Comparison of ENCODE assay signal across 5 mouse cellular contexts in genomic region chr5:97775100-97775499, GRCm38 (mm10).
DNase-seq lines count a peak whose midpoint lies in the region; ATAC-seq lines count a peak whose summit lies in the region.
"Not testable (repeated sequence)": the region's sequence is repeated elsewhere in the genome, so short reads cannot be mapped to it uniquely, and the experiment has no call there.

No protein-coding gene starts in this region.

- ATAC-seq in granulocyte monocyte progenitor cell, adult 5-6 weeks (replicated peaks; ENCODE audit: poor library complexity, severe bottlenecking): peak; percentile 56

- DNase-seq in 416B (ENCODE audit: low read depth) (peak; percentile 11), R1 (ENCODE audit: low read depth, low spot score) (peak; percentile 16)
- DNase-seq in B cell, adult 2 months: peak; percentile 21 to 40
- peak; percentile 61 for DNase-seq in splenic B cell, adult 2 months (ENCODE audit: low read depth, low spot score)

- not testable (repeated sequence) for H3K36me3 ChIP-seq in splenic B cell, adult 2 months (ENCODE audit: control insufficient read depth, insufficient read depth, low read length, poor library complexity, severe bottlenecking)

- H3K27me3 ChIP-seq in splenic B cell, adult 2 months (ENCODE audit: control insufficient read depth, insufficient read depth, low read length, poor library complexity, severe bottlenecking): not testable (repeated sequence)

Comparison
In these comparisons a context has a peak if more than half of its experiments do, and no peak if none do; other contexts are left out.
1. Peak in every context shown above with its lines: DNase-seq and ATAC-seq.
2. DNase-seq: peak in every context shown above with its lines; median percentile 61 in splenic B cell, adult 2 months; 30 in B cell, adult 2 months; 16 in R1; 11 in 416B.